Mouse (Mus musculus): Measurements from ENCODE around the gene P3h1. TPM values are rescaled to one million over a fixed set of nuclear protein-coding genes. Genes with fewer than 3 reads are reported as not detected.
"Not testable (repeated sequence)": the region's sequence is repeated elsewhere in the genome, so short reads cannot be mapped to it uniquely, and the experiment has no call there.

The P3h1 gene
- polyA plus RNA-seq, 1 experiment from 2014 or later: 42.0 TPM

DNA sequence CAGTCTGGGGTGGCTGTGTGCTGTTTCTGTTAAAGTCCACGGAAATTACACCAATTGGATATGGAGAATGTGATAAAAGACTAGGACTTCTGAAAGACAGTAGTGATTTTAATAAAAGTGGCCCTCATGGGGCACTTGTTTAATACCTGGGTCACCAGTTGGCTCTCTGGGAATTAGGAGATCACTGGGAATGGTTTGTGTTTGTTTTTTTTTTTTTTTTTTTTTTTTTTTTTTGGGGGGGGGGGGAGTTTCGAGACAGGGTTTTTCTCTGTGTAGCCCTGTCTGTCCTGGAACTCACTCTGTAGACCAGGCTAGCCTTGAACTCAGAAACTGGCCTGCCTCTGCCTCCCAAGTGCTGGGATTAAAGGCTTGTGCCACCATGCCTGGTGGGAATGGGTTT is 43.0 kb downstream of the P3h1 start:
- Histone ChIP-seq H3K4me3 (ENCODE audit: control insufficient read depth in 1 of 2, insufficient read depth in 1 of 2, low read depth in 1 of 2, low read length in 2 of 2) (no peak overlapping the region), H3K27ac (replicated peaks in 1 of 2; ENCODE audit: control insufficient read depth in 1 of 2, insufficient read depth in 1 of 2, low read depth in 2 of 2, low read length in 2 of 2) (peak overlapping the region; percentile 65 to 80), H3K4me2 (ENCODE audit: low read length) (no peak overlapping the region), H3K9ac (ENCODE audit: low read length) (no peak overlapping the region), H3K36me3 (ENCODE audit: control insufficient read depth, insufficient read depth, low read length) (peaks cover 90% of the 10 kb centered on the region), H3K27me3 (ENCODE audit: control insufficient read depth, insufficient read depth, low read length) (no peaks in the 10 kb centered on the region), H3K9me3 (ENCODE audit: control insufficient read depth, low read length) (no peaks in the 10 kb centered on the region), H3K4me1 (ENCODE audit: control insufficient read depth in 2 of 2, insufficient read depth in 2 of 2, low read length in 2 of 2) (no peaks in the 10 kb centered on the region)
- 57% methylated on average over 2 of the region's 2 CpGs for WGBS
- ATAC-seq (ENCODE audit: insufficient number of reproducible peaks, insufficient read depth, low FRiP score, low read depth): no peak

- H3K27ac ChIP-seq (replicated peaks in 1 of 2; ENCODE audit: control insufficient read depth in 1 of 2, insufficient read depth in 1 of 2, low read depth in 2 of 2, low read length in 2 of 2); H3K4me3 ChIP-seq (ENCODE audit: control insufficient read depth in 1 of 2, insufficient read depth in 1 of 2, low read depth in 1 of 2, low read length in 2 of 2); H3K9me3 ChIP-seq (ENCODE audit: control insufficient read depth, low read length); H3K27me3 ChIP-seq (ENCODE audit: control insufficient read depth, insufficient read depth, low read length); ATAC-seq (ENCODE audit: insufficient number of reproducible peaks, insufficient read depth, low FRiP score, low read depth); H3K9ac ChIP-seq (ENCODE audit: low read length); H3K4me1 ChIP-seq (ENCODE audit: control insufficient read depth in 2 of 2, insufficient read depth in 2 of 2, low read length in 2 of 2); H3K4me2 ChIP-seq (ENCODE audit: low read length): not testable (repeated sequence)
- WGBS: 87% methylated on average over 15 of the region's 15 CpGs
- H3K36me3 ChIP-seq (ENCODE audit: control insufficient read depth, insufficient read depth, low read length): peaks cover 90% of the 10 kb centered on the region
These were observed 46.1 kb downstream of the P3h1 start for GRCm38 (mm10) chr4:119278784-119279183.

- Histone ChIP-seq H3K27ac (replicated peaks in 1 of 2; ENCODE audit: control insufficient read depth in 1 of 2, insufficient read depth in 1 of 2, low read depth in 2 of 2, low read length in 2 of 2) (no peak overlapping the region), H3K4me2 (ENCODE audit: low read length) (no peak overlapping the region), H3K36me3 (ENCODE audit: control insufficient read depth, insufficient read depth, low read length) (peaks cover 73% of the 10 kb centered on the region), H3K4me3 (ENCODE audit: control insufficient read depth in 1 of 2, insufficient read depth in 1 of 2, low read depth in 1 of 2, low read length in 2 of 2) (no peak overlapping the region), H3K27me3 (ENCODE audit: control insufficient read depth, insufficient read depth, low read length) (no peaks in the 10 kb centered on the region), H3K9me3 (ENCODE audit: control insufficient read depth, low read length) (no peaks in the 10 kb centered on the region), H3K4me1 (ENCODE audit: control insufficient read depth in 2 of 2, insufficient read depth in 2 of 2, low read length in 2 of 2) (peaks cover 0 to 25% of the 10 kb centered on the region in 2 experiments; a peak in 2 of 4 replicates), H3K9ac (ENCODE audit: low read length) (no peak overlapping the region)
- ATAC-seq (ENCODE audit: insufficient number of reproducible peaks, insufficient read depth, low FRiP score, low read depth): no peak
- WGBS: 83% methylated on average over 1 of the region's 1 CpGs
These were observed 52.1 kb downstream of the P3h1 start for GRCm38 (mm10) chr4:119284861-119285260.

- H3K9ac ChIP-seq (ENCODE audit: low read length): no peak overlapping the region
- H3K27ac ChIP-seq (replicated peaks in 1 of 2; ENCODE audit: control insufficient read depth in 1 of 2, insufficient read depth in 1 of 2, low read depth in 2 of 2, low read length in 2 of 2): no peak overlapping the region
- peaks cover 70% of the 10 kb centered on the region for H3K36me3 ChIP-seq (ENCODE audit: control insufficient read depth, insufficient read depth, low read length)
- H3K4me1 ChIP-seq (ENCODE audit: control insufficient read depth in 2 of 2, insufficient read depth in 2 of 2, low read length in 2 of 2): peaks cover 0 to 25% of the 10 kb centered on the region in 2 experiments; a peak in 3 of 4 replicates
- 71% methylated on average over 2 of the region's 2 CpGs for WGBS
- no peaks in the 10 kb centered on the region for H3K27me3 ChIP-seq (ENCODE audit: control insufficient read depth, insufficient read depth, low read length)
- H3K4me2 ChIP-seq (ENCODE audit: low read length): no peak overlapping the region
- no peaks in the 10 kb centered on the region for H3K9me3 ChIP-seq (ENCODE audit: control insufficient read depth, low read length)
- no peak overlapping the region for H3K4me3 ChIP-seq (ENCODE audit: control insufficient read depth in 1 of 2, insufficient read depth in 1 of 2, low read depth in 1 of 2, low read length in 2 of 2)
- no peak for ATAC-seq (ENCODE audit: insufficient number of reproducible peaks, insufficient read depth, low FRiP score, low read depth)
These were observed 52.6 kb downstream of the P3h1 start for GRCm38 (mm10) chr4:119285336-119285735.

- no peak overlapping the region for H3K27ac ChIP-seq (replicated peaks in 1 of 2; ENCODE audit: control insufficient read depth in 1 of 2, insufficient read depth in 1 of 2, low read depth in 2 of 2, low read length in 2 of 2)
- H3K27me3 ChIP-seq (ENCODE audit: control insufficient read depth, insufficient read depth, low read length): no peaks in the 10 kb centered on the region
- H3K9ac ChIP-seq (ENCODE audit: low read length): peak overlapping the region; percentile 87
- no peaks in the 10 kb centered on the region for H3K9me3 ChIP-seq (ENCODE audit: control insufficient read depth, low read length)
- peak overlapping the region; percentile 90 to 96; a peak in 3 of 4 replicates for H3K4me3 ChIP-seq (ENCODE audit: control insufficient read depth in 1 of 2, insufficient read depth in 1 of 2, low read depth in 1 of 2, low read length in 2 of 2)
- no peak for ATAC-seq (ENCODE audit: insufficient number of reproducible peaks, insufficient read depth, low FRiP score, low read depth)
- H3K4me1 ChIP-seq (ENCODE audit: control insufficient read depth in 2 of 2, insufficient read depth in 2 of 2, low read length in 2 of 2): peaks cover 7 to 31% of the 10 kb centered on the region in 2 experiments
- H3K36me3 ChIP-seq (ENCODE audit: control insufficient read depth, insufficient read depth, low read length): peaks cover 25% of the 10 kb centered on the region
- 92% methylated on average over 1 of the region's 1 CpGs for WGBS
- H3K4me2 ChIP-seq (ENCODE audit: low read length): peak overlapping the region; percentile 92
These were observed 59.2 kb downstream of the P3h1 start for GRCm38 (mm10) chr4:119291921-119292320.

DNA sequence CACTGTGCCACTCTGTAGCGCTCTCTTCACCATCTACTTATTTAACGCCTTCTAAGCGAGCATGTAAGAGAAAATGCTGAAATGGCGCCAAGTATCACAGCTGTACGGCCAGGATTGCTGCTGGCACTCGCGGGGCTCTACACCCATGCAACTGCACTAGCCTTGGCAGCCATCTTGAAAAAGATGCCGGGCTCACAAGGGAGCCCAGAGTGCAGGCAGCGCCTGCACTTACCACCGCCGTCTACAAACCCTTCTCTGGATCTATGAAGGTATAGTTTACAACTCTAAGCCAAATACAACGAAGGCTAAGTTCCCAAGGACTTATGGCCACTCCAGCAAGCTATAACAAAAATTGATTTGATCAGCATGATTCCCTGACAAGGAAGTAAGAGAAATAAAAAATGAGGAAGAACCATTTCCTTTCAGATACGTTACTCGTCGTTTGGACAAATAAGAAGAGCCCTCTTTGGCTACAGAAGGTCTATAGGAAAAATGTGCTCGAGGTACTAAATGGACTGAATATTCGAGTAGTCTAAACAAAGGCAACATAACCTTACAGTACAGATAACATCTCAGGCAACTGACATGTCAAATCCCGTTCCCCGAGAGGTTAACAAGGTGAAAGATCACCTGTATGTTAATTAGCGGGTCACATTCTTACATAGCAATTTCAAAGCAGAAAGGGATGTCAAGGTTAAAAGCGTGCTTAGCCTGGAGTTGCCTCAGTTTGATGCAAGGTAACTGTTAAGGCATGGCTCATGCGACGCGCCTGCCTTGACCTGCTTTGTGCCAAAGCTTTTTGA is 60.3 kb downstream of the P3h1 start:
- Histone ChIP-seq H3K9ac (ENCODE audit: low read length) (peak overlapping the region; percentile 87), H3K27ac (replicated peaks in 1 of 2; ENCODE audit: control insufficient read depth in 1 of 2, insufficient read depth in 1 of 2, low read depth in 2 of 2, low read length in 2 of 2) (peak overlapping the region; percentile 54 to 91; a peak in 3 of 4 replicates)
- no peak for ATAC-seq (ENCODE audit: insufficient number of reproducible peaks, insufficient read depth, low FRiP score, low read depth)

GRCm38 (mm10) chr4:119293574-119294258 is 61.0 kb downstream of the P3h1 start:
- Histone ChIP-seq H3K9ac (ENCODE audit: low read length) (peak overlapping the region; percentile 87), H3K27ac (replicated peaks in 1 of 2; ENCODE audit: control insufficient read depth in 1 of 2, insufficient read depth in 1 of 2, low read depth in 2 of 2, low read length in 2 of 2) (peak overlapping the region; percentile 10 to 91; a peak in 2 of 4 replicates), H3K4me2 (ENCODE audit: low read length) (peak overlapping the region; percentile 92), H3K4me3 (ENCODE audit: control insufficient read depth in 1 of 2, insufficient read depth in 1 of 2, low read depth in 1 of 2, low read length in 2 of 2) (peak overlapping the region; percentile 90 to 96), H3K4me1 (ENCODE audit: control insufficient read depth in 2 of 2, insufficient read depth in 2 of 2, low read length in 2 of 2) (peaks cover 7 to 15% of the 10 kb centered on the region in 2 experiments), H3K27me3 (ENCODE audit: control insufficient read depth, insufficient read depth, low read length) (no peaks in the 10 kb centered on the region), H3K36me3 (ENCODE audit: control insufficient read depth, insufficient read depth, low read length) (peaks cover 15% of the 10 kb centered on the region), H3K9me3 (ENCODE audit: control insufficient read depth, low read length) (no peaks in the 10 kb centered on the region)
- under 1% methylated on average over 56 of the region's 80 CpGs for WGBS
- ATAC-seq (ENCODE audit: insufficient number of reproducible peaks, insufficient read depth, low FRiP score, low read depth): peak; percentile 48

More for the DNA sequence above, 60.3 kb downstream of the P3h1 start:
- H3K4me3 ChIP-seq (ENCODE audit: control insufficient read depth in 1 of 2, insufficient read depth in 1 of 2, low read depth in 1 of 2, low read length in 2 of 2): peak overlapping the region; percentile 90 to 96
- H3K9me3 ChIP-seq (ENCODE audit: control insufficient read depth, low read length): no peaks in the 10 kb centered on the region
- WGBS: under 1% methylated on average over 24 of the region's 24 CpGs
- peaks cover 7 to 20% of the 10 kb centered on the region in 2 experiments for H3K4me1 ChIP-seq (ENCODE audit: control insufficient read depth in 2 of 2, insufficient read depth in 2 of 2, low read length in 2 of 2)
- peaks cover 23% of the 10 kb centered on the region for H3K36me3 ChIP-seq (ENCODE audit: control insufficient read depth, insufficient read depth, low read length)
- peak overlapping the region; percentile 92 for H3K4me2 ChIP-seq (ENCODE audit: low read length)
- no peaks in the 10 kb centered on the region for H3K27me3 ChIP-seq (ENCODE audit: control insufficient read depth, insufficient read depth, low read length)

All from heart, embryonic 14.5 days (tissue).